Mouse (Mus musculus): ENCODE measurements around the gene P4hb. TPM values are rescaled to one million over a fixed set of nuclear protein-coding genes. Genes with fewer than 3 reads are reported as not detected.
A peak's percentile ranks its signal among the peaks of the same experiment; 100 is the strongest.
"Not testable (repeated sequence)": the region's sequence is repeated elsewhere in the genome, so short reads cannot be mapped to it uniquely, and the experiment has no call there.

The P4hb gene
- polyA plus RNA-seq, 1 experiment from 2014 or later = 620 TPM

DNA sequence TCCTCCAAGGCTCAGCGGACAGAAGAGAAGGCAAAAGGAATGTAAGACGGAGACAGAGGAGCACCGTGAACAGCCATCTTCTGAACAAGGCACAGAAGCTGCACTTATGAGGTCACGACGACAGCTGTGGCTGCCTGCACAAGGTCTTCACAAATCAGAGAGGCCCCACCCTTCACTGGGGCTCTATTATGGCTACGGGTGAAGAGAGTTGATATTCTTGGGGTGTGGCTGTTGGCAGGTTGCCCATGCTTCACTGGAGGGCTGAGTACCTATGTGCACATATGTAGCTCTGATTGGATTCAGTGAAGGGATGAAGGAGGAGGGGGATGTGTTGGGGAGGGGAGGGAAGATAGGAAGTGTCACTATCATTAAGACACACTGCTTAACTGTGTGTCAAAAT is 54.5 kb downstream of the P4hb start:
- Histone ChIP-seq H3K4me2 (no peak overlapping the region), H3K36me3 (no peaks in the 10 kb centered on the region), H3K9me3 (no peaks in the 10 kb centered on the region), H3K9ac (replicated peaks) (no peak overlapping the region), H3K4me1 (replicated peaks) (peaks cover 13% of the 10 kb centered on the region), H3K27me3 (no peaks in the 10 kb centered on the region), H3K27ac (no peak overlapping the region), H3K4me3 (replicated peaks) (no peak overlapping the region)
- ATAC-seq (ENCODE audit: insufficient number of reproducible peaks, insufficient read depth, low FRiP score, low TSS enrichment, low read depth) = no peak
- 73% methylated on average over 6 of the region's 6 CpGs for WGBS

- Histone ChIP-seq H3K9me3 (no peaks in the 10 kb centered on the region), H3K36me3 (no peaks in the 10 kb centered on the region), H3K4me1 (replicated peaks) (peaks cover 13% of the 10 kb centered on the region), H3K27ac (no peak overlapping the region), H3K9ac (replicated peaks) (no peak overlapping the region), H3K4me3 (replicated peaks) (no peak overlapping the region), H3K27me3 (no peaks in the 10 kb centered on the region), H3K4me2 (no peak overlapping the region)
- ATAC-seq (ENCODE audit: insufficient number of reproducible peaks, insufficient read depth, low FRiP score, low TSS enrichment, low read depth) = no peak
- 68% methylated on average over 6 of the region's 6 CpGs for WGBS
Measured at GRCm38 (mm10) chr11:120518027-120518426, 55.0 kb downstream of the P4hb start.

DNA sequence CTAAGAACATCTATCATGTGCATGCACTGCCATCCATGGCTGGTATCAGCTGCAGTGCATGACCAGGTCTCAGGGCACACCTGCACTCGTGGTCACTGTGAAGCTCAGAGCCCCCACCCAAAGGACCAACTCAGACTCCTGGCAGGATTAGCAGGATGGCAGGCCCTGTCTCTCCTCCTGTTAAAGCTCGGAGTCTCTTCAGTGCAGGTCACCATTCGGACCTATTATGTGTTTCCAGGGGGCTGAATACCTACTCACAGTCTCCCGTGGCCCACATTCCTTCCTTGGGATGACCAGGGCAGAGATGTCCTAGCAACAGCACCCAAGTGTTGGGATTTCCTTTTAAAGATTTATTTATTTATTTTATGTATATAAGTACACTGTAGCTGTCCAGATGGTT is 55.9 kb downstream of the P4hb start:
- no peaks in the 10 kb centered on the region for H3K9me3 ChIP-seq
- no peak overlapping the region for H3K9ac ChIP-seq (replicated peaks)
- peaks cover 13% of the 10 kb centered on the region for H3K4me1 ChIP-seq (replicated peaks)
- H3K27ac ChIP-seq = no peak overlapping the region
- no peaks in the 10 kb centered on the region for H3K36me3 ChIP-seq
- no peaks in the 10 kb centered on the region for H3K27me3 ChIP-seq
- 83% methylated on average over 4 of the region's 4 CpGs for WGBS
- ATAC-seq (ENCODE audit: insufficient number of reproducible peaks, insufficient read depth, low FRiP score, low TSS enrichment, low read depth) = no peak
- H3K4me3 ChIP-seq (replicated peaks) = no peak overlapping the region
- H3K4me2 ChIP-seq = no peak overlapping the region

GRCm38 (mm10) chr11:120515611-120516010 is 57.4 kb downstream of the P4hb start:
- no peaks in the 10 kb centered on the region for H3K27me3 ChIP-seq
- peaks cover 21% of the 10 kb centered on the region for H3K4me1 ChIP-seq (replicated peaks)
- ATAC-seq (ENCODE audit: insufficient number of reproducible peaks, insufficient read depth, low FRiP score, low TSS enrichment, low read depth) = peak; percentile 73; the same call in 1 of the 2 replicates
- H3K9ac ChIP-seq (replicated peaks) = no peak overlapping the region
- no peak overlapping the region for H3K27ac ChIP-seq
- H3K36me3 ChIP-seq = no peaks in the 10 kb centered on the region
- WGBS = 18% methylated on average over 17 of the region's 17 CpGs
- no peak overlapping the region for H3K4me2 ChIP-seq
- H3K4me3 ChIP-seq (replicated peaks) = no peak overlapping the region
- no peaks in the 10 kb centered on the region for H3K9me3 ChIP-seq

- not testable (repeated sequence) for H3K27me3 ChIP-seq
- WGBS = 88% methylated on average over 2 of the region's 2 CpGs
Measured at GRCm38 (mm10) chr11:120514262-120514661, 58.8 kb downstream of the P4hb start.

DNA sequence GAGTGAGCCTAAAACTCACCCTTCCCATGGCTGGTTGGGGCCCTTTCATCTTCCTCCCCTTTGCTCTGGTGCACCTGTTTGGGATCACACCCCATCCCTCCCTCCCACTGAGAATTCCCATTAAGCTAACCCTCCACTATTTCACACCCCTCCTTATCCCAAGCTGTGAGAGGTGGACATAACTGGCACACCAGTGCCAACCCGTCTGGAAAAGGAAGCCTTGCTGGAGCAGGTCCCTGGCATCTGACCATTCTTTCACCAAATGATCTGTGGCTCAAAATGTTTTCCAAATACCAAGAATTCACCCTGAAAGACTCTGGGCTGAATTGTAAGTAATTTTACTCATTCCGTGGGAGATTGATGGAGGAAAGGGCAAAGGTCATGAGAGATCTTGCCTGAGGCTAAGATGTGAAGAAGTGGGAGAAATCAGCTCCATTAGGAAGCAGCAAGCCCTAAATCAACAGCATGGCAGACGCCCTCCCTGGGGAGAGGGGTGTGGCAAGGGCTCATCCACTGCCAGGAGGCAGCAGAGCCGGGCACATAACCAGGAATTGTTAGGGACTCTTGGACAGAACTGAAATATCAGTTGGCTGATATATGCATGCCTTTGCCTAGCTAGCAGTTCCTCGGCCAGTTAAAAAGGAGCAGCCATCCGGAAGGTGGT is 60.1 kb downstream of the P4hb start:
- ATAC-seq (ENCODE audit: insufficient number of reproducible peaks, insufficient read depth, low FRiP score, low TSS enrichment, low read depth) = no peak
- Histone ChIP-seq H3K36me3 (no peaks in the 10 kb centered on the region), H3K27me3 (no peaks in the 10 kb centered on the region), H3K27ac (no peak overlapping the region), H3K4me2 (no peak overlapping the region), H3K9ac (replicated peaks) (no peak overlapping the region), H3K4me3 (replicated peaks) (no peak overlapping the region), H3K4me1 (replicated peaks) (peaks cover 17% of the 10 kb centered on the region), H3K9me3 (no peaks in the 10 kb centered on the region)
- 30% methylated on average over 6 of the region's 6 CpGs for whole genome bisulfite sequencing

More at GRCm38 (mm10) chr11:120514262-120514661, 58.8 kb downstream of the P4hb start:
- H3K9me3 ChIP-seq; H3K27ac ChIP-seq; H3K36me3 ChIP-seq; H3K4me2 ChIP-seq; ATAC-seq (ENCODE audit: insufficient number of reproducible peaks, insufficient read depth, low FRiP score, low TSS enrichment, low read depth); H3K9ac ChIP-seq (replicated peaks); H3K4me3 ChIP-seq (replicated peaks): not testable (repeated sequence)
- peaks cover 17% of the 10 kb centered on the region for H3K4me1 ChIP-seq (replicated peaks)

GRCm38 (mm10) chr11:120510375-120511030 is 62.5 kb downstream of the P4hb start:
- H3K9ac ChIP-seq (replicated peaks) = peak overlapping the region; percentile 55
- H3K27ac ChIP-seq = 0 out of 2 replicates have a peak overlapping the region, but pooled peaks have one; percentile 45
- H3K4me3 ChIP-seq (replicated peaks) = peak overlapping the region; percentile 27
- H3K9me3 ChIP-seq = no peaks in the 10 kb centered on the region
- H3K27me3 ChIP-seq = no peaks in the 10 kb centered on the region
- WGBS = 8% methylated on average over 16 of the region's 16 CpGs
- H3K4me2 ChIP-seq = peak overlapping the region; percentile 50
- no peaks in the 10 kb centered on the region for H3K36me3 ChIP-seq
- H3K4me1 ChIP-seq (replicated peaks) = peaks cover 12% of the 10 kb centered on the region; the same call in 1 of the 2 replicates
- no peak for ATAC-seq (ENCODE audit: insufficient number of reproducible peaks, insufficient read depth, low FRiP score, low TSS enrichment, low read depth)

Other genes starting within 250 kb of the P4hb start
- 2,805 and 2,814 TPM in 2 replicates for gene Actg1, start 224.7 kb downstream of the P4hb start, polyA plus RNA-seq (2016; fragmentation: Nextera tagmentation; extraction: Ambion mirVana)
- gene Fscn2, start 211.7 kb downstream of the P4hb start, polyA plus RNA-seq (2016; fragmentation: Nextera tagmentation; extraction: Ambion mirVana) = 0.64 TPM in 2 replicates
- 38.0 and 40.0 TPM in 2 replicates for gene Faap100, start 194.5 kb downstream of the P4hb start, polyA plus RNA-seq (2016; fragmentation: Nextera tagmentation; extraction: Ambion mirVana)
- gene Nploc4, start 135.5 kb downstream of the P4hb start, polyA plus RNA-seq (2016; fragmentation: Nextera tagmentation; extraction: Ambion mirVana) = 49.8 and 56.0 TPM in 2 replicates
- gene Tspan10, start 130.6 kb downstream of the P4hb start, polyA plus RNA-seq (2016; fragmentation: Nextera tagmentation; extraction: Ambion mirVana) = not detected in 2 replicates
- gene Pde6g, start 119.8 kb downstream of the P4hb start, polyA plus RNA-seq (2016; fragmentation: Nextera tagmentation; extraction: Ambion mirVana) = 0.20 TPM in 1 of 2 replicates, not detected in the other
- gene Oxld1, start 115.2 kb downstream of the P4hb start, polyA plus RNA-seq (2016; fragmentation: Nextera tagmentation; extraction: Ambion mirVana) = 10.4 and 13.2 TPM in 2 replicates
- 47.8 and 52.4 TPM in 2 replicates for gene Ccdc137, start 115.1 kb downstream of the P4hb start, polyA plus RNA-seq (2016; fragmentation: Nextera tagmentation; extraction: Ambion mirVana)
- gene Arl16, start 105.6 kb downstream of the P4hb start, polyA plus RNA-seq (2016; fragmentation: Nextera tagmentation; extraction: Ambion mirVana) = 58.5 and 58.9 TPM in 2 replicates
- gene Mrpl12, start 88.6 kb downstream of the P4hb start, polyA plus RNA-seq (2016; fragmentation: Nextera tagmentation; extraction: Ambion mirVana) = 135 and 139 TPM in 2 replicates
- gene Slc25a10, start 81.4 kb downstream of the P4hb start, polyA plus RNA-seq (2016; fragmentation: Nextera tagmentation; extraction: Ambion mirVana) = 54.6 and 59.8 TPM in 2 replicates
- 3.8 and 4.0 TPM in 2 replicates for gene Gcgr, start 42.6 kb downstream of the P4hb start, polyA plus RNA-seq (2016; fragmentation: Nextera tagmentation; extraction: Ambion mirVana)
- 221 and 229 TPM in 2 replicates for gene Mcrip1, start 23.5 kb downstream of the P4hb start, polyA plus RNA-seq (2016; fragmentation: Nextera tagmentation; extraction: Ambion mirVana)
- not detected in 2 replicates for gene Ppp1r27, start 22.1 kb downstream of the P4hb start, polyA plus RNA-seq (2016; fragmentation: Nextera tagmentation; extraction: Ambion mirVana)
- 484 and 518 TPM in 2 replicates for gene Arhgdia, start 8.4 kb upstream of the P4hb start, polyA plus RNA-seq (2016; fragmentation: Nextera tagmentation; extraction: Ambion mirVana)
- 671 and 778 TPM in 2 replicates for gene Alyref, start 25.1 kb upstream of the P4hb start, polyA plus RNA-seq (2016; fragmentation: Nextera tagmentation; extraction: Ambion mirVana)
- gene Anapc11, start 25.2 kb upstream of the P4hb start, polyA plus RNA-seq (2016; fragmentation: Nextera tagmentation; extraction: Ambion mirVana) = 202 and 203 TPM in 2 replicates
- 0.65 and 0.95 TPM in 2 replicates for gene Npb, start 35.2 kb upstream of the P4hb start, polyA plus RNA-seq (2016; fragmentation: Nextera tagmentation; extraction: Ambion mirVana)
- 143 and 156 TPM in 2 replicates for gene Pcyt2, start 44.7 kb upstream of the P4hb start, polyA plus RNA-seq (2016; fragmentation: Nextera tagmentation; extraction: Ambion mirVana)
- 29.5 and 29.9 TPM in 2 replicates for gene Sirt7, start 52.0 kb upstream of the P4hb start, polyA plus RNA-seq (2016; fragmentation: Nextera tagmentation; extraction: Ambion mirVana)
- 28.8 and 29.9 TPM in 2 replicates for gene Mafg, start 60.3 kb upstream of the P4hb start, polyA plus RNA-seq (2016; fragmentation: Nextera tagmentation; extraction: Ambion mirVana)
- 29.9 and 34.3 TPM in 2 replicates for gene Pycr1, start 70.5 kb upstream of the P4hb start, polyA plus RNA-seq (2016; fragmentation: Nextera tagmentation; extraction: Ambion mirVana)
- gene Myadml2, start 74.9 kb upstream of the P4hb start, polyA plus RNA-seq (2016; fragmentation: Nextera tagmentation; extraction: Ambion mirVana) = 0.36 and 0.68 TPM in 2 replicates
- gene Notum, start 87.9 kb upstream of the P4hb start, polyA plus RNA-seq (2016; fragmentation: Nextera tagmentation; extraction: Ambion mirVana) = 8.8 and 12.6 TPM in 2 replicates
- 142 and 149 TPM in 2 replicates for gene Aspscr1, start 99.7 kb upstream of the P4hb start, polyA plus RNA-seq (2016; fragmentation: Nextera tagmentation; extraction: Ambion mirVana)
- 131 and 138 TPM in 2 replicates for gene Cenpx, start 140.5 kb upstream of the P4hb start, polyA plus RNA-seq (2016; fragmentation: Nextera tagmentation; extraction: Ambion mirVana)
- 77.9 and 78.4 TPM in 2 replicates for gene Lrrc45, start 140.7 kb upstream of the P4hb start, polyA plus RNA-seq (2016; fragmentation: Nextera tagmentation; extraction: Ambion mirVana)
- 48.5 and 51.2 TPM in 2 replicates for gene Rac3, start 148.2 kb upstream of the P4hb start, polyA plus RNA-seq (2016; fragmentation: Nextera tagmentation; extraction: Ambion mirVana)
- 14.8 and 17.8 TPM in 2 replicates for gene Dcxr, start 154.0 kb upstream of the P4hb start, polyA plus RNA-seq (2016; fragmentation: Nextera tagmentation; extraction: Ambion mirVana)
- 4.6 and 7.2 TPM in 2 replicates for gene Cbr2, start 158.9 kb upstream of the P4hb start, polyA plus RNA-seq (2016; fragmentation: Nextera tagmentation; extraction: Ambion mirVana)
- 6.4 and 8.4 TPM in 2 replicates for gene Hmga1b, start 189.5 kb upstream of the P4hb start, polyA plus RNA-seq (2016; fragmentation: Nextera tagmentation; extraction: Ambion mirVana)
- 36.2 and 42.1 TPM in 2 replicates for gene Rfng, start 211.0 kb upstream of the P4hb start, polyA plus RNA-seq (2016; fragmentation: Nextera tagmentation; extraction: Ambion mirVana)
- 233 and 242 TPM in 2 replicates for gene Gps1, start 211.0 kb upstream of the P4hb start, polyA plus RNA-seq (2016; fragmentation: Nextera tagmentation; extraction: Ambion mirVana)
- gene Dus1l, start 223.2 kb upstream of the P4hb start, polyA plus RNA-seq (2016; fragmentation: Nextera tagmentation; extraction: Ambion mirVana) = 73.4 and 77.6 TPM in 2 replicates